Mouse (Mus musculus): Measurements from ENCODE around the gene Il1rl2. TPM values are rescaled to one million over a fixed set of nuclear protein-coding genes. Genes with fewer than 3 reads are reported as not detected.

The Il1rl2 gene
- total RNA-seq, 2 experiments from 2014 or later: 5.9 to 6.4 TPM

DNA sequence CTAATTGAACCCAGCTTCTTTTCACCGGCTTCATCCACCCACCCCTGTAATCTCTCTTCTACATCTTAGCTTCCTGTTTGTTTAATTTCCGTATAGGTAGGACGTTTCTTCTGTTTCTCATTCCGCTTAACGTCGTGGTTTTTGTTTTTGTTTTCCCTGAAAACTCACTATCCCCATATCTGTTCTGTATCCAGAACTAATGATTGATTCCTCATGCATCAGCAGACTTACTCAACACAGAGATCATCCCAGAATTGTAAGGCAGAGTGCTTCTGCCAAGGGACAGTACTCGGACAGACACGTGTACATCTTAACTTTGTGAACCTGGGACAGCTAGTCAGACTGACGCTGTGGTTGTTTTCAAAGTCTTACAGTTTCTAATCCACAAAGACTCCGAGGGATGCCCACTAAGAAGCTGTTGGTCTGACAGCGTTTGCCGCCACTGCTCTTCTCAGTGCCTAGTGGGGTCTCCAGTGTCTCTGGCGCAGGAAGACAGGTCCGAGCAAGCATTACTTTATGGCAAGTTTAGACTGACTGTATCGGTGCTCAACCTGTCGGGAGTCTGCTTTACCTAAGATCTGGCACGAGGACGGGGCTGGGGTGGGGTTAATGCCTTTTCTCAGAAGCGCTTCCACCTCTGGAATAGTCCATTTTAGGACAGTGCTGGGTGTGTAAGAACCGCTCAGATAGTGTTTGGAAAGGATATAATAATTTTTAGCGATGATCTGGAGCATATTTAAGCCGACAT lies 719 bp downstream of the Il1rl2 start:
- no peak for DNase-seq

DNA sequence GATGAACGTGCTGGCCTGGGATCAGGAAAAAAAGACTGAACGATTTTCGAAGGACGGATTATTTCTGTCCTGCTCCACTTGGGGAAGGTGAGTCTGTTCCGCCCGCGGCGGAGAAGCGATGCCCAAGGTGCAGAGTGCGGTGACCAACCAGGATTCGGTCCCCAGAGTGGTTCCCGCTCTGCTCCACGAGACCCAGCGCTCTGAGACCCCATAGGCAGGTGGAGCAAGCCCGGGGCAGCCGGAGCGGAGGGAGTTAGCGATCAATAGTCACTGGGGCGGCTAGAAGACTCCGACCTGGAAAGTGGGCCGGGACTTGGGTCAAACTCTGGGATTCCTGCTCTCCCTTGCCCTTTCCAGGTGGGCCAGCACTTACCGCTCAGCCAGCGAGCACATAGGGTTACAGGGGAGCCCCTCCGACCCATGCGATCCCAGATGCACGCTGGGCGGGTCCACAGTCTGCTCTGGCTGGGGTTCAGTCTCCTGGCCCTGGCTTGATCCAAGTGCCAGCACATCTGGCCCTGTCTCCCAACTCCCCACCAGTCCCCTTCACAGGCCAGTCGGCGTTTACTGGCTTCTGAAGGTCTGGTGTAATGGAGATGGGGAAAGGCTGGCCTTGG lies 1.4 kb downstream of the Il1rl2 start:
- DNase-seq: peak; percentile 16

DNA sequence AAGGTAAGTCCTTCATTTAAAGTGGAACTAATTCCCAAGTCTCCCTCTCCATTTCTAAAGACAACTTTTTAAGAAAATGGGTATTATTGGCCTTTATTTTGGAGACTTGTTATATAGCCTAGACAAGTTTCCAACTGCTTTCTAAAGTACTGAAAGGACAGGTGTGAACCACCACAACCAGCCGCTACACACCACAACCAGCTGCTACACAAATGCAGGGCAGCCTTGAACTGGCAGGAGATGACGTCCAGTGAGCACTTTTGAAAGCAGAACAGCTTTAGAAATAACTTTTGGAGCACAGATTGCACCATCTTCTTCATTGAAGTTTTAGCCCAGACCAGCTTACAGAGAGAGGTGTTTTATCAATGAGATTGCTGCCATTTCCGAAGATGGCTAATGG lies 3.2 kb downstream of the Il1rl2 start:
- no peak for DNase-seq

DNA sequence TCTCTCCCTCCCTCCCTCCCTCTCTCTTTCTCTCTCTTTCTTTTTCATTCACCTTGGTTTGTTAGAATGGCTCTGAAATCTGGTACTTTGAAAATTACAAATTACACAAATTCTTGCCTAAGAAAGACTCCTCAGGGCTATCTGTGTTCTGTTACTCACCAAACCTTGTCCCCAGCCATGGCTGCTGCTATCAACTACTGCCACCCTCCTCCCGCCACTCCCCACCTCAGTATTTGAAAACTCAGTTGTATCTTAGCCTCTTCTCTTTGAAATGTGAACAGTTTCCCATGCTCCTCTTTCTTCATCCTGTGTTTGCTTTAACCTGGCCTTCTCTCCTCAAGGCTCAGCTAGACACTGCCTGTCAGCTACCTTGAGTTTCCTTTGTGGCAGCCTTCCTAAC lies 5.1 kb downstream of the Il1rl2 start:
- no peak for DNase-seq

DNA sequence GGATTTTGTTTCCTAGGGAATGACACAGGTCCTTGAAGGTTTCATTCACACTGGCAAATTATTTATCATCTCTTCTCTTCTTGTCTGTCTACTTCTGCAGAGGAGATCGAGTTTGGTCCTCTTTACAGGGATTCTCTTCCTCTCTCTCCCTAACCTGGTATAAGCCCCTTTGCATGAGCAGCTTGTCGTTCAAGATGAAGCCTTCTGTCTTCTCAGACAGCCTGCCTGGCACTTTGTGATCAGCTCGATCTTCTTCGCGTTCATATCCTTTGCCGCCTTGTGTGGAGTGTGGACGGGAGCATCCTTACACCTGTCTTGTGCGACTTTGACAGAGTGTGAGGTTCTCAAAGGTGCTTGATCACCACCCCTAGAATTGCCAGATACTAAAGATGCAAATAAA lies 5.8 kb downstream of the Il1rl2 start:
- DNase-seq: no peak

DNA sequence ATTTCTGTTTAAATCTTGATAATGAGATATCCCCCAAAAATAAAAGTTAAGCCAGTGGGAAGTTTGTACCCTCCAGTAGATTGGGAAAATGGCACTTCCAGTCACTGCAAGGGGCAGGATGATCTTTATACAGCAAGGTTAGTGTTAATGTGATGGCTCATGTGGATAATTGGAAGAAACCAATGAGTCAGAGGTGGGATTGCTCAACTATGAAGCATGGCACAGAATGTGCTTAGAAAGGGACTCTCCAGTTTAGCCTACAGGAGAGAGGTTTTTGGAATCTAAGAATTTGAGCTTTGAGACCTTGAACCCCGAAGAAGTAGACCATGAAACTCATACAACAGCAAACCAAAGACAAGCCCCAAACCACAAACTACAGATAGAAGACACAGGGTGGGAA lies 14.9 kb downstream of the Il1rl2 start:
- no peak for DNase-seq

DNA sequence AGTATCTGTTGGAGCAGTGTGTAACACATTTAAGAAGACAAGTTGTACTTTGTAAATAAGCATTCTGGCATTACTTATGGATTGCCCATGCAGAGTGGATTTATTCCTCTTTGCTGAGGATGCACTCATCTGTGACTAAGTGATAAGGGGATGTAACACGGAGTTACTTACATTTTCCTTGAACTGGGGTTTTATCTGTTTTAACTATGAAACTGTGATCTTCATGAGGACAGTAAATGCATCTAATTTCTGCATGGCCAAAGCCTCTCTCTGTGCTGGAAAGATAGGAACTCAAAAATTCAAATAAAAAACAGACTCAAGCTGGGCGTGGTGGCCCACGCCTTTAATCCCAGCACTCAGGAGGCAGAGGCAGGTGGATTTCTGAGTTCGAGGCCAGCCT lies 15.7 kb downstream of the Il1rl2 start:
- no peak for DNase-seq

DNA sequence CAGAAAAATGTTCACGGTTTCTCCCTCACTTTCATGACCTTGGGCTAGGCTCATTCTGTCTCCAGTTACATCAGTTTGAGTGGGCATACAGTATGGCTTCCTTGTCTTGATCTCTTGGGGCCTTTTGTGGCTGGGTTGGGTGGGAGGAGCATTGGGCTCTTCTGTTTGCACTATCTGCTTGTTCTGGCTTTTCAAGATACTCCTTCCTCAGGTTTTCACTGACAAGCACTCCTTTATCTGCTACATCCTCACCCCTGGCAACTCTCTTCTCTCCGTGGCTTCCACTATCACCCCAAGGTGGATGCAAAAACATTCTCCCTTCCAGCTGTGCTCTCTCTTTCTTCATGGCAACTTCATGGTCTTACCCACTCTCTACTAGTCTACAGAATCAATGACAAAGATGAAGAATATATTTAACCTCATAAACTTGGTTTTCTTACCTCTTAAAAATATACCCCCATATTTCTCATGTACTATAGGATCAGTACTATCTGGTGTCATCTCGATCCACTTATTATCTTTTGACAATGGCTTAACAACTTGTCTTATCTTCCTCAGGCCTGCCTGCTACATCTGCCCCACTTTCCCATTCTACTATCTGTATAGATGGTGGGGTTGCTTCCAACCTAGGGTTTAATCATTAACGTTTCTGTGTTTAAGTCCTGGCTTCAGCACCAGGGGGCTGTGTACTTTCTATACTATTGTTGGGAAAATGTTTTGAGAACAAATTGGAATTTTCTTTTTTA lies 27.9 kb downstream of the Il1rl2 start:
- DNase-seq: no peak

DNA sequence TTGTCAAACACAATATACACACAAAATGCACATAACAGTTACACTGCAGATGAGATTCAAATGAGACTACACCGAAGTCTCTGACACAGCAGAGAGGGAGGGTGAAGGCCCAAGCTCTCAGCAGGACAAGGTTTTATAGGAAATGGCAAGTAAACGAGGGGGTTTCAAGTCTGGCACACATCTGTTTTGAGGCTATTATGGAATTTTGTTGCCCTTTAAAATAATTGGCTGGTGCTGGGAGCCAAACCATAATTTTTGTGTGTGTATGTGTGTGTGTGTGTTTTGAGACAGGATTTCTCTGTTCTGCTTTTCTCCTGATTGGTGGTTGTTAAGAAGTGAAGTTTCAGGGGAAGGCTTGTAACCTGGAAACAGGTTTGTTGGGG lies 28.5 kb downstream of the Il1rl2 start:
- DNase-seq: no peak

DNA sequence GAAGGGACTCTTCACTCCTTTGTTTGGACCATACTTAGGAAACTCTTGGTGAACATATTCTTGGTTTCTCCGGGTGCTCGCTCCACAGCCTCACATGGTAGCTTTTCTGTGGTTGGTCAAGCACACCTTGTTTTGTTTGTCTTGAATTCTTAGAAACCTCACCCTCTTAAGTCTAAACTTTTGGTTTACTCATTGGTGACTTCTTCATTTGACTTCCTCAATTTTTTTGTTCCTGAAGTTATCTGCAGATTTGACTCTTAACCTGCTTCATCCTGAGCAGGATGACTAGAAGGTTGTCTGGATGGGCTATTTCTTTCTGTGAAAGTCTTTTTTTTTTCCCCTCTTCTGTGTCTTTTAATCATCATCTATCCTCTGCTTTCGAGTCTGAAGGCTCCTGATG lies 30.3 kb downstream of the Il1rl2 start:
- no peak for DNase-seq

DNA sequence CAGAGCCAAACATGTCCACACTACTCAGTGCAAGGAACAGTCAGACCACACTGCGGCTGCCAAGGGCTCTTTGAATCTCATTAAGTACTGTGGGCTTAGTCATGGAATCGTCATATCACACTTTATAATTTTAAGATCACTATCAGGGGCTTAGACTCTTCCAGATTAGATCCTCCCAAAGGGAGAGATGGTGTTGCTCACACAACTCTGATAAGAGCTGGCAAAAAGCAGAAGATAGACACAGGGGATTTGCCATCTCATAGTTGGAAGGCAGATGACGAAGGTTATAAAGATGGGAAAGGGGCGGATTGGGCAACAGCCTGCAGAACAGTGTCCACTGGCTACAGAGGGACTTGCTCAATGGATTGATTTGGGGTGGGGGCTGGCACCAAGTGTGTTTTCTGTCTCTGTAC lies 31.0 kb downstream of the Il1rl2 start:
- no peak for DNase-seq

DNA sequence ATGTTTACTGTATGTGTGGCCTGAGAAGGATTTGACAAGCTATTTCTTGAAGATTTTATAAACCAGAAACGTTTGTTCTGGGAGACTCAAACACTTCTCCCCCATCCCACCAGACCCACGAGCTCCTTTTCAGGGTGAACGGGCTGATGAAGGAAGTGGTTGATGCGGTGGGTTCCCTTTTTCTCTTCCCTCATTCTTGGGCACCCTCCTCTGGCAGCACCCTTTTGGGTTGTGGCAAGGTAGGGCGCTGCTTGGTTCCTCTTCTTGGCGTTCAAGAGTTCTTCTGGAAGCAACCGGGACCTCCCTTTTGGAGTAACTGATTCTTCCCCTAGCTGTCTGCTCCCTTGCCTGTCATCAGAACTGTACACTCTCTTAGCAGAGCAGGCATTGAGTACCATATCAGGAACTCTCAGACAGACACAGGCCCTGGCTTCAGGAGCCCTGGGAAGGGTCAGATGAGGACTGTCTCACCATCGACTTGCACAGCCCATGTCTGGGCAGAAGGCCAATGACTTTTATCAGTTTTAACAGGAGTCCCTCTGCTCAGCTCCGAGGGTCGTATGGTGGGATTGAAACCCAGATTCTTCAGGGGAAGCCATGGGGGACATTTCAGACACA lies 31.6 kb downstream of the Il1rl2 start:
- no peak for DNase-seq

DNA sequence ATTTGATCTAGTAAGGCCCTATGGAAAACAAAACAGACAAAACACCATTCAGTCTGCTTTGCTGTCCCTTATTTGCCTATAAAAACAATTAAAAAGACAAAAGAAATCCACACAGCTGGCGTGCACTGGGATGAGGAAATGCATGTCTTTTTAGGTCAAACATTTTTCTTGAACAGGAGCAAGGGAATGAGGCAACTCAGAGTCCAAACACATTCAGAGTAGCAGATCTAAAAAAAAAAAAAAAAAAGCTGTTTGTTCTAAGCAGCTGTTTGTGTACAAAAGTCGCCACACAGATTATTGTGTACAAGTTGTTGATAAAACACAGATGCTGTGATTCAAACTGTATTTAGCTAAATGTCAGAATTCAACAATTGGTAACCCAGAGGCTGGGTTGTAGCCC lies 33.5 kb downstream of the Il1rl2 start:
- no peak for DNase-seq

DNA sequence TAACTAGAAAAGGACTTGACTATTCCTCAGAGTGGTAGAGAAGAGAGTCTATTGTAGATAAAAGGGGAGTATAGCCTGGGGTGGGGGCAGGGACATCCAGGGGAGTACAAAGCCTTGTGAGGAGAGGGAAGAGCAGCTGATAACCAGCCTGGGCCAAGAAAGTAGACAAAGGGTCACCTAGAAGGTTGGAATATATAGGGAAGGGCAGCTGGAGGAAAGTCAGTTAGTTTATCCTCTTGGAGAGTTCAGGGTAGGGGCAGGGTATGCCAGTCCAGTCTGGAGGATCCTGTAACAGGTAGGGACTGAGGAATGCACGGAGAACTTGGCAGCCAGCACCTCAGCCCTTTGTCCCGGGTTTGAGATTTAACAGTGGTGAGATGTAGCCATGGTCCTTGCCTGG lies 33.9 kb downstream of the Il1rl2 start:
- DNase-seq: no peak

DNA sequence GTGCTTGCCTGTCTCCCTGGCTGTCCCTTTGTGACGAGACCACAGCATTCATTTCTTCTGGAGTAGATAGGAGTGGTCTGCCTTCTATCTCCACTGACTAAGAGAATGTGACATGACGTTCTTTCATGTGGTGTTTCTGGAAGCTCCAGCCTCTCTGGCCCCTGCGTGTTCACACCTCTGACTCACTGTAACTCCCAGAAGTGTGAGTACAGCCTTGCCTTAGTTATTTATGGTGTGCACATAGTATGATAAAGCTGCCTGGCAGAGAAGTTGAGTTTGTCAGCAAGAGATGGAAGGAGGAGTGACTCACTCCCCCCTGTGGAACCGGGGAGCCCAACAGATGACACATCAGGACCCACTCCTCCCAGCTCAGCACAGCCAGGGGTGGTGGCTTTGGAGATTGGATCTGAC lies 34.4 kb downstream of the Il1rl2 start:
- no peak for DNase-seq

DNA sequence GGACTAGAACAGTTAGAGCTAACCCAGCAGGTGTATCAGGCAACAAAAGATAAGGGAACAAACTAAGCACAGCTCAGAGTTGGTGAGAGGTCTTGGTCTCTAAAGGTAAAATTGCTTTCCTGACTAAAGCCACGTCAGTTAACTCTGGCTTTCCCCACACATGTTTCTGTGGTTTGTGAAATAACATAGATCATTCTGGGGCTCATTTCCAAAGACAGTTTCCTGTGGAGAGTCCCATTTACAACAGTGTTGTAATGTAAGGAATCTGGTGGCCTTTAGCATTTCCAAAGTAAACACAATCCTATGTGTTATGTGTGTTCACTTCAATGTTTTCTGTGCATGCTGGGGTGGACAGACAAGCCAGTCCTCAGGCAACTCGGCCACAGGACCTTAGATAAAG lies 35.3 kb downstream of the Il1rl2 start:
- DNase-seq: no peak

DNA sequence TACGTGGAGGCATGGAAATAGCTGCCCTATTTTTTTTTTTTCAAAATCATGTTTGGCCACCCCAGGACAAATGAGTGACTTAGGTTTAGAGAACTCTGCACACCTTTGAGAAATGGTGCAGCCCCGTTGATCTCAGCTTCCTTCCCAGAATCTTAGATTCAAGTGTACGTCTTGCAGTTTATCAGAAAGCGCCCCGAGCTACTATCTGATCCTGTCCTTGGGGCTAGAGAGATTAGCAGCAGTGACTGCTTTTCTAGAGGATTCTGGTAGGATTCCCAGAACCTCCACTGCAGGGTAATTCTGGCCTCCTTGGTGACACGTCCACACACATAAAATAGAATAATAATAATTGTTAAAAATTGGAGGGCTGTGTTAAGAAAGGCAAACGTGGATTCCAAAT lies 36.6 kb downstream of the Il1rl2 start:
- no peak for DNase-seq

DNA sequence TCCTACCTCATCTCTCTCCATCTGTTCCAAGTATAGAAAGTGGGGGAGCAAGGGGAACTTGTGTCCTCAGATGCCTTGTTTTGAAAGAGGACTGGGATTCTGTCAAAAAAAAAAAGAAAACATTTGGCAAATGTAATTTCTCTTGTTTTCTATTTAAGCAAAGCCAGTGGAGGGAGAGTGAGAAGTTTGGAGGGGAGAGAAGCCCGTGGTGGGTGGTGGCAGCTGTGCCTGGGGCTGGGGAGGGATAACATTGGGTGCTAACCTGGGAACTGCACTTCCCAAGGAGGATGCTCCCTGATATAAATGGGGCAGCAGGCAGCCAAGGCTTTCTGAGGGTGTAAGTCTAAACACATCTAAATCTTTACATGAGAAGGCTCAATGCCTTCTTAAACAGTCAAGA lies 37.2 kb downstream of the Il1rl2 start:
- no peak for DNase-seq

DNA sequence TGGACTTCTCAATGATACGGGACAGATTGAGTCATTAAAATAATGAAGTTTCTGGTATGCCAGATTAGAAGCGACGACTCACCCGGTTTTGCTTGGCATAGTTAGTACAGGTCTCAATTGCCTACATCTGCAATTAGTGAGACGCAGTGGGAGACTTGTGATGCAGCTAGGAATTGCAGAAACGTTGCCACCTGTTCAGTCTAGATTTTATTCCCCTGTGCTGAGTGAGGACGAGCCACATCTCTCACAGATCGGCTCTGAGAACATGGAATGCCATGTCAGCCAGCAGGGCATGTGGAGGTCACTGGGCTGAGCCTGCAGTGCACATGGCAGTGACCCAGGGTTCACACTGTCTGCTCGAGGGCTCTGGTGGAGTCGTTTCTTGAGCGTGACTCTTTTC lies 38.4 kb downstream of the Il1rl2 start:
- no peak for DNase-seq

DNA sequence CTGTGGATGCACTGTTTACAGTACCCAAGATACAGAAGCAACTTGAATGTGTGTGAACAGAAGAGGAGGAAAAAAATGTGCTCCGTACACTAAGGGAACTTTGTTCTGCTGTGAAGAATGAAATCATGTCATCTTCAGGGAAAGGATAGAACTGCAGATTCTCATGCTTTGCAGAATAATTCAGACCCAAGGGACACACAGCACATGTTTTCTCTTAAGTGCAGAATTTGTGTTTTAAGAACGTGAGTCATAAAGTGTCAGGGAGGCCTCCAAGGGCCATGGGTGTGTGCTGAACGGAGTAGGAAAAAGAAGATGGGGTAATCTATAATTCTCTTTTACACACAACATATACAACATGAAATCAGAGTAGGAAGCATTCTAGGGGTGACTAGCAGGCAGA lies 48.5 kb downstream of the Il1rl2 start:
- no peak for DNase-seq

DNA sequence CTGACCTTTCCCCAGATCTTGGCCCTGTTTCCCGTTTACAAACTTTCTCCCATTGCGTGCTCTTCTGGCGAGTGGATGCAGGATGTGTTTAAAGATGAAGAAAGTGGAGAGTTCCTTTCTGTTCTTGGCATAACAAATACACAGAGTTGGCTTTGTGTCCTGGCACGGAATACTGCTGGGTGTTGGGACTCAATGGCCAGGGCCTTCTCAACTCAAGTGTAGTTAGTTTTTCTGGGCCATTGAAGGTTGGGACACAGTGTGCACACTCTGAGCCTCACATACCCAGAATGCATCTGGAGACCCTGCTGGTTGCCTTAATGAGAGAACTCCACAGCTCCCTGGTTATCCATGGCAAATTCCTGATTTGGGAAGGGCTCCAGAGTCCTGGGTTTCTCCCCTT lies 50.7 kb downstream of the Il1rl2 start:
- peak; percentile 24 for DNase-seq

DNA sequence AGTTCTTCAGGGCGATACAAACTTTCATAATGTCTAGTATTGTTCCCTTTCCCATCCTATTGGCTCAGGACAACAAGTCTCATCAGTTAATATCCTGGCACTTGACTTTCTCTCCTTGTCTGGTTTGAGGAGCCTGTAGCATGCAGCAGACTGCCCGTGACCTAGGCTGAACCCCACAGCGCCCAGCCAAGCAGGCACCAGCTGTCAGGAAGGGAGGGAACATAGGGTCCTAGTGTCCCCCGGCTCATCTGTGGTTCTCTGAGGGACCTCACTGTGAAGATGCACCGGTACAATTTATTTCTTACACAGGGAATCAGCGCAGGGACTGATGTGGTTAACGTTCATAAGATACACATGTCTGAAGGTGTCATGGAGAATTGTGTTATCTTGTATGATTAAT lies 52.3 kb downstream of the Il1rl2 start:
- peak; percentile 27 for DNase-seq

DNA sequence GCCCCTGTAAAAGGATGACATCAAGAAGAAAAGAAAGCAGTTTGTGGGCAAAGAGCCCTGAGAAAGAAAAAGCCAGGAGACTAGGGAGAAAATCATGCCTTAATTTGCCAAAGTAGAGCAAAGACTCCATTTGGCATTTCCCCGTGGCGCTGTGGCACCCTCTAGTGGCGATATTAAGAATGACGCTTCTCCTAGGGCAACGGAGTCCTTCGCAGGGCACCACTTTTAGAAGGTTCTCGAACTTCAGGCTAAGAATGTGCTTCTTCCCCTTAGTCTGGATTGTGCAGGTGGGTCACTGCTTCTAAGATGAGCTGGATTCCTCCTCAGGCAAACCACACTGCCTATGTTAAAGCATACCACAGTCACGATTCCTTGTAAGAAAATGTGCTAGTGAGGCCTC lies 54.4 kb downstream of the Il1rl2 start:
- peak; percentile 69 for DNase-seq

Data from gastrocnemius, postnatal 10 days (tissue).